Mouse (Mus musculus) spleen, adult 2 months (tissue): ENCODE data around the gene Arhgdig. TPM values are rescaled to one million over a fixed set of nuclear protein-coding genes. Genes with fewer than 3 reads are reported as not detected.

Experiments
- DNase-seq, 2 experiments: peaks; one replicate each; pipeline versions ENCODE4 v3.0.0 to v3.0.0-alpha.2; 2012 to 2021; ENCODE audit warnings: low spot score in 2 of 2, low read depth in 1 of 2
- H3K27ac ChIP-seq: fragments of 200-500 bp; 2 replicates; pipeline ENCODE4 v1.5.1; 2012; ENCODE audit warnings: low read length, inconsistent platforms; ENCODE audit not compliant: insufficient read depth
- H3K27me3 ChIP-seq: fragments of 200-500 bp; 2 replicates; pipeline ENCODE4 v1.6.1; 2012; ENCODE audit warnings: mild to moderate bottlenecking, moderate library complexity, low read length, inconsistent platforms; ENCODE audit not compliant: control insufficient read depth, insufficient read depth
- H3K36me3 ChIP-seq: fragments of 200-500 bp; 2 replicates; pipeline ENCODE4 v1.6.1; 2012; ENCODE audit warnings: mild to moderate bottlenecking, low read length, inconsistent platforms; ENCODE audit not compliant: control insufficient read depth, insufficient read depth
- H3K4me1 ChIP-seq: fragments of 200-500 bp; 2 replicates; pipeline ENCODE4 v1.6.1; 2011; ENCODE audit warnings: inconsistent platforms; ENCODE audit not compliant: control insufficient read depth, insufficient read depth, insufficient read length
- H3K4me3 ChIP-seq: fragments of 200-500 bp; 2 replicates; pipeline ENCODE4 v1.5.1; 2011; ENCODE audit warnings: mild to moderate bottlenecking, inconsistent platforms; ENCODE audit not compliant: insufficient read depth, insufficient read length; ENCODE audit errors: extremely low read depth
- CTCF ChIP-seq: fragments of 200-500 bp; IDR thresholded peaks from 2 replicates; pipeline ENCODE4 v1.5.1; 2011; ENCODE audit warnings: mild to moderate bottlenecking, inconsistent platforms; ENCODE audit not compliant: insufficient read depth, insufficient read length, insufficient replicate concordance; ENCODE audit errors: extremely low read depth
- POLR2A ChIP-seq: fragments of 200-500 bp; IDR thresholded peaks from 2 replicates; pipeline ENCODE4 v1.6.1; 2011; ENCODE audit warnings: low read depth, low read length, inconsistent platforms
- WGBS: fragments of 180-500 bp; shearing (Covaris S2); methylation state at CpG from one replicate; pipeline ENCODE4 v1.1.7; 2018; 5-methylcytosine and 5-hydroxymethylcytosine counted together
- polyA plus RNA-seq: library from polyadenylated mRNA; depleted of rRNA; stranded (reverse); fragments of >200 nt; gene quantifications from 2 replicates; pipeline ENCODE4 v1.2.3, GENCODE M21; 2012

Gene Arhgdig
- polyA plus RNA-seq, 1 experiment = 7.7 TPM

- no peaks in the 10 kb centered on the region for H3K27me3 ChIP-seq
- no peak overlapping the region for H3K27ac ChIP-seq
- DNase-seq = no peak
- 90% methylated on average over 7 of the region's 7 CpGs for WGBS
- H3K4me1 ChIP-seq = no peaks in the 10 kb centered on the region
- no peak for TF ChIP-seq POLR2A
- no peak for TF ChIP-seq CTCF
- H3K4me3 ChIP-seq = no peak overlapping the region
- no peaks in the 10 kb centered on the region for H3K36me3 ChIP-seq
These were observed 4.7 kb upstream of the Arhgdig start for GRCm38 (mm10) chr17:26212241-26212640.

- no peak overlapping the region for H3K27ac ChIP-seq
- WGBS = 59% methylated on average over 1 of the region's 1 CpGs
- DNase-seq = no peak
- peaks cover 5% of the 10 kb centered on the region; the same call in 1 of the 2 replicates for H3K27me3 ChIP-seq
- no peak overlapping the region for H3K4me3 ChIP-seq
- H3K36me3 ChIP-seq = no peaks in the 10 kb centered on the region
- H3K4me1 ChIP-seq = peaks cover 4% of the 10 kb centered on the region; the same call in 1 of the 2 replicates
- TF ChIP-seq POLR2A (no peak), CTCF (no peak)
These were observed 1.2 kb downstream of the Arhgdig start for GRCm38 (mm10) chr17:26206392-26206791.

GRCm38 (mm10) chr17:26204766-26205165, 2.8 kb downstream of the Arhgdig start:
- no peak for DNase-seq
- no peak overlapping the region for H3K4me3 ChIP-seq
- peaks cover 4% of the 10 kb centered on the region; the same call in 1 of the 2 replicates for H3K4me1 ChIP-seq
- no peak overlapping the region for H3K27ac ChIP-seq
- TF ChIP-seq CTCF (no peak), POLR2A (no peak)
- WGBS = 60% methylated on average over 11 of the region's 11 CpGs
- H3K27me3 ChIP-seq = peaks cover 11% of the 10 kb centered on the region; the same call in 1 of the 2 replicates
- no peaks in the 10 kb centered on the region for H3K36me3 ChIP-seq

GRCm38 (mm10) chr17:26203321-26203811, 4.2 kb downstream of the Arhgdig start:
- WGBS = 1% methylated on average over 30 of the region's 30 CpGs
- TF ChIP-seq CTCF (no peak), POLR2A (no peak)
- Histone ChIP-seq H3K36me3 (no peaks in the 10 kb centered on the region), H3K4me1 (peaks cover 4% of the 10 kb centered on the region; the same call in 1 of the 2 replicates), H3K4me3 (peak overlapping the region; percentile 60), H3K27ac (no peak overlapping the region), H3K27me3 (peaks cover 11% of the 10 kb centered on the region; the same call in 1 of the 2 replicates)
- peak in 1 of 2 experiments; percentile 11 for DNase-seq

- peak in 1 of 2 experiments; percentile 50 for DNase-seq
- H3K27ac ChIP-seq = no peak within 1 kb of the TSS
- peaks cover 11% of the 10 kb centered on the region; the same call in 1 of the 2 replicates for H3K27me3 ChIP-seq
- H3K36me3 ChIP-seq = peaks cover 2% of the 10 kb centered on the region; the same call in 1 of the 2 replicates
- WGBS = 4% methylated on average over 22 of the region's 22 CpGs
- peak within 1 kb of the TSS; percentile 60 for H3K4me3 ChIP-seq
- no peak for TF ChIP-seq POLR2A
- no peak for TF ChIP-seq CTCF
- peaks cover 4% of the 10 kb centered on the region; the same call in 1 of the 2 replicates for H3K4me1 ChIP-seq
These were observed 4.8 kb downstream of the Arhgdig start, which contains the start of gene Rgs11 for GRCm38 (mm10) chr17:26202737-26203136. TSS of gene Rgs11 (plus strand) at chr17:26202951.

GRCm38 (mm10) chr17:26201998-26202397, 5.6 kb downstream of the Arhgdig start:
- TF ChIP-seq POLR2A = no peak
- peaks cover 3% of the 10 kb centered on the region; the same call in 1 of the 2 replicates for H3K36me3 ChIP-seq
- no peak overlapping the region for H3K27ac ChIP-seq
- no peak overlapping the region for H3K4me3 ChIP-seq
- peaks cover 4% of the 10 kb centered on the region; the same call in 1 of the 2 replicates for H3K4me1 ChIP-seq
- DNase-seq = no peak
- peaks cover 11% of the 10 kb centered on the region; the same call in 1 of the 2 replicates for H3K27me3 ChIP-seq
